ENCODE assay signal across 20 mouse cellular contexts in genomic region chr6:77578612-77579011, GRCm38 (mm10).
DNase-seq lines count a peak whose midpoint lies in the region; ATAC-seq and TF ChIP-seq lines count a peak whose summit lies in the region.
"Had no signal": no experiment of that assay in that cellular context is flagged by ENCODE, and none has a peak within 500 bp of the region (broad histone marks: within the 10 kb centered on the region; RNA-seq: fewer than 3 reads in every experiment).

No protein-coding gene starts in this region.

- H3K36me3 ChIP-seq in embryonic facial prominence, embryonic 14.5 days (ENCODE audit: control insufficient read depth, insufficient read depth, low read length), result no peaks in the 10 kb centered on the region
- H3K36me3 ChIP-seq: embryonic facial prominence, embryonic 12.5 days; heart, embryonic 13.5 days; hindbrain, embryonic 12.5 days; limb, embryonic 15.5 days; midbrain, embryonic 15.5 days; neural tube, embryonic 13.5 days had no signal

- no peaks in the 10 kb centered on the region for H3K9me3 ChIP-seq in embryonic facial prominence, embryonic 14.5 days (ENCODE audit: control insufficient read depth, low read length)
- H3K9me3 ChIP-seq: embryonic facial prominence, embryonic 12.5 days; forebrain, embryonic 13.5 days; heart, embryonic 13.5 days; hindbrain, embryonic 12.5 days; limb, embryonic 15.5 days; midbrain, embryonic 15.5 days; neural tube, embryonic 13.5 days had no signal

- 50% methylated on average over 1 of the region's 1 CpGs for WGBS in embryonic facial prominence, embryonic 14.5 days

- no peaks in the 10 kb centered on the region for H3K4me1 ChIP-seq in embryonic facial prominence, embryonic 14.5 days (ENCODE audit: control insufficient read depth, insufficient read depth, low read length)
- H3K4me1 ChIP-seq: embryonic facial prominence, embryonic 12.5 days; forebrain, embryonic 13.5 days; heart, embryonic 13.5 days; hindbrain, embryonic 12.5 days; limb, embryonic 15.5 days; midbrain, embryonic 15.5 days; neural tube, embryonic 13.5 days had no signal

- ATAC-seq in frontal cortex, adult (ENCODE audit: low TSS enrichment), result peak; percentile 60; the same call in 1 of the 2 replicates
- ATAC-seq in Patski, result no peak
- ATAC-seq in embryonic facial prominence, embryonic 14.5 days (ENCODE audit: low read depth), result no peak
- ATAC-seq: forebrain, embryonic 13.5 days; midbrain, embryonic 15.5 days had no signal

- CTCF ChIA-PET in Patski (lab: Charles Lee), result no interaction called here

- TF ChIP-seq CTCF in Patski (IDR thresholded peaks at IDR 0.05), result peak; percentile 13

- H3K4me2 ChIP-seq in embryonic facial prominence, embryonic 14.5 days (ENCODE audit: low read depth, low read length), result no peak overlapping the region
- H3K4me2 ChIP-seq: embryonic facial prominence, embryonic 12.5 days; forebrain, embryonic 13.5 days; heart, embryonic 13.5 days; hindbrain, embryonic 12.5 days; limb, embryonic 15.5 days; midbrain, embryonic 15.5 days; neural tube, embryonic 13.5 days had no signal

- in situ Hi-C loops in Patski (cut with MboI; ENCODE audit: low pct_unique_long_range_greater_than_20kb), result no loop called here

- H3K9ac ChIP-seq in embryonic facial prominence, embryonic 14.5 days (ENCODE audit: low read depth, low read length), result no peak overlapping the region
- H3K9ac ChIP-seq: embryonic facial prominence, embryonic 12.5 days; forebrain, embryonic 13.5 days; heart, embryonic 13.5 days; hindbrain, embryonic 12.5 days; limb, embryonic 15.5 days; midbrain, embryonic 15.5 days; neural tube, embryonic 13.5 days had no signal

- H3K27ac ChIP-seq in embryonic facial prominence, embryonic 14.5 days (replicated peaks; ENCODE audit: low read depth, low read length), result no peak overlapping the region
- H3K27ac ChIP-seq: embryonic facial prominence, embryonic 12.5 days; forebrain, embryonic 13.5 days; heart, embryonic 13.5 days; hindbrain, embryonic 12.5 days; limb, embryonic 15.5 days; midbrain, embryonic 15.5 days; neural tube, embryonic 13.5 days had no signal

- POLR2A ChIA-PET in Patski (lab: Charles Lee), result no interaction called here

- no peak for DNase-seq in frontal cortex, postnatal 14 days (ENCODE audit: low spot score in 2 of 2)
- peak; percentile 22 to 26 for DNase-seq in left cerebral cortex, postnatal 14 days (ENCODE audit: low spot score in 2 of 2)
- DNase-seq in left cerebral cortex, postnatal 4 days, result no peak
- no peak for DNase-seq in Patski (ENCODE audit: low read depth, low spot score)
- DNase-seq in embryonic facial prominence, embryonic 14.5 days (ENCODE audit: low spot score), result peak; percentile 13
- DNase-seq in right cerebral cortex, adult 2 months (ENCODE audit: low spot score in 2 of 2), result no peak
- DNase-seq: adrenal gland, adult 8-10 months; gastrocnemius, postnatal 25 days; kidney, adult 2 months; lung, postnatal 14 days; right cerebral cortex, postnatal 25 days; thymus, postnatal 36 days had no signal

- H3K4me3 ChIP-seq in embryonic facial prominence, embryonic 14.5 days (ENCODE audit: low read depth, low read length), result no peak overlapping the region
- H3K4me3 ChIP-seq: embryonic facial prominence, embryonic 12.5 days; forebrain, embryonic 13.5 days; heart, embryonic 13.5 days; hindbrain, embryonic 12.5 days; limb, embryonic 15.5 days; midbrain, embryonic 15.5 days; neural tube, embryonic 13.5 days had no signal

- intact Hi-C loops in left cerebral cortex, postnatal 14 days (cut with DNase I), result loop anchor here (5.0 kb wide), 1 partner anchor 121 kb away; no protein-coding TSS in a partner anchor
- intact Hi-C loops in left cerebral cortex, postnatal 4 days (cut with DNase I), result loop anchor here (10.0 kb wide), 1 partner anchor 334 kb away; the partner anchor contains the start of gene Lrrtm1

- no peaks in the 10 kb centered on the region for H3K27me3 ChIP-seq in Patski
- H3K27me3 ChIP-seq in embryonic facial prominence, embryonic 14.5 days (replicated peaks; ENCODE audit: control insufficient read depth, insufficient read depth, low read length), result no peaks in the 10 kb centered on the region
- H3K27me3 ChIP-seq: embryonic facial prominence, embryonic 12.5 days; forebrain, embryonic 13.5 days; heart, embryonic 13.5 days; hindbrain, embryonic 12.5 days; limb, embryonic 15.5 days; midbrain, embryonic 15.5 days; neural tube, embryonic 13.5 days had no signal

Comparison
In these comparisons a context has a peak if more than half of its experiments do, and no peak if none do; other contexts are left out.
1. DNase-seq: peak in left cerebral cortex, postnatal 14 days (2 of 2) and embryonic facial prominence, embryonic 14.5 days (single experiment); none in frontal cortex, postnatal 14 days (0 of 2), left cerebral cortex, postnatal 4 days (single experiment), Patski (single experiment) and right cerebral cortex, adult 2 months (0 of 2).